Mouse (Mus musculus) lung, adult 10 weeks (tissue): Measurements from ENCODE around the gene Cd59a. TPM values are rescaled to one million over a fixed set of nuclear protein-coding genes. Genes with fewer than 3 reads are reported as not detected.

Experiments used
- polyA plus RNA-seq: library from polyadenylated mRNA; stranded (reverse); fragments of 350-450 nt; fragmentation: Illumina TruSeq; extraction: RNeasy Lipid Tissue Mini Kit (QIAGEN cat#74804); gene quantifications from one replicate; pipeline ENCODE4 v1.2.3, GENCODE M21; 2014; ENCODE audit warnings: low read depth, low replicate concordance; ENCODE audit not compliant: insufficient read depth

Gene Cd59a
- polyA plus RNA-seq: 17.5 TPM

DNA sequence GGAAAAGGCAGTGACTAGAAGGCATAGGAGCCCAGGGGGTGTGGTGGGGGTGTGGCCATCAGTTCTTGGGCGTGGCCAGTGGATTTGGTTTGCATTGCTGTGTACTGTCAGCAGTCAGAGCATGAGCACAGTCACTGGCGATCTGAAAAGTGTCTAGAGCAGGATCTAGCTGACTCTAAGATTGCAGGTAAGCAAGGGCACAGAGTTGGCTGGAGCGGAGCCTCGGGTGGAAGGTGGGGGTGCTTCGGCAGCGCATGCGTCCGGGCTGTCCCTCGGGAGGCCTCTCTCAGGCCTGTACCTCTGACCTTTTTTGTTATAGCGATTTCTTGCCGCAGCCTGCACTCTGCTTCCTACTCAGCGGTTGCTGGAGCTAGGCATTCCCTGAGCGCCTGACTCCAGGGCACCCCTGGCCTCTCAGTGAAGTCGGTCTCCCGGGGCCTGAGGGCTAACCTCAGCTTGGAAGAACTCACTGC is at the start of gene Cd59a:
Gene Cd59a, plus strand, starts transcription at position 61 of the 473 bp plus-strand sequence.

DNA sequence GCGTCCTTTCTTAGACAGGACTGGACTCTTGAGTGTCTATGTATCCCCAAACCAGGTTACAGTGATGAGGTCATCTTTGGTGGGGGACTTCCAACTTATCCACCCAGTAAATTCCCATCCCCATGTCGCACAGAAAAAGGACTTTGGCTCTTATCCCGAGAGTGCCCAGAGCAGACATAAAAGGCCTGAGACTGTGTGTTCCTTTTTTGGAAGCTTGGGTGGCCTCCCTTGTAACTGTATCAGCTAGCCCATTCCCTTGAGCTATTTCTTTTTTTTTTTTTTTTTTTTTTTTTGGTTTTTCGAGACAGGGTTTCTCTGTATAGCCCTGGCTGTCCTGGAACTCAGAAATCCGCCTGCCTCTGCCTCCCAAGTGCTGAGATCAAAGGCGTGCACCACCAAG is 30.1 kb upstream of the Cd59a start, which contains the start of gene Gm10912:
Gene Gm10912, plus strand, starts transcription at position 301 of the 400 bp plus-strand sequence.

DNA sequence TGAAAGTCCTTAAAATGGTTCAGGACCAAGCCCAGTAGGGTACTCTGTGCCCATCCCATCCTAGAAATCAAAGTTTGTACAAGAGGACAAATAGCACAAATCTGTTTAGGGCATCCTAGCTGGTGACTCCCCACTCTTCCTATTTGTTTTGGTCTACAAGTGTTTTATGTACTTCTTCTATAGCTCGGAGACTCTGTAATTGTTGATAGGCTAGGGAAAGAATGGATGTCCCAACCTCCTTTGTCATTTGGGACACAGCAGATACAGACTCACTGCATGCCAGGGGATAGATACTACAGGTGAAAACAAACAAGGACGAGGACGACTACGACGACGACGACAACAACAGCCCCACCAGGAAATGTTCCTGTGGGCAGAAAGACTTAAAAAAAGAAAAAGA is 27.2 kb upstream of the Cd59a start, which contains the start of gene Gm10799:
Gene Gm10799, minus strand, starts transcription at position 101 of the 400 bp plus-strand sequence.

DNA sequence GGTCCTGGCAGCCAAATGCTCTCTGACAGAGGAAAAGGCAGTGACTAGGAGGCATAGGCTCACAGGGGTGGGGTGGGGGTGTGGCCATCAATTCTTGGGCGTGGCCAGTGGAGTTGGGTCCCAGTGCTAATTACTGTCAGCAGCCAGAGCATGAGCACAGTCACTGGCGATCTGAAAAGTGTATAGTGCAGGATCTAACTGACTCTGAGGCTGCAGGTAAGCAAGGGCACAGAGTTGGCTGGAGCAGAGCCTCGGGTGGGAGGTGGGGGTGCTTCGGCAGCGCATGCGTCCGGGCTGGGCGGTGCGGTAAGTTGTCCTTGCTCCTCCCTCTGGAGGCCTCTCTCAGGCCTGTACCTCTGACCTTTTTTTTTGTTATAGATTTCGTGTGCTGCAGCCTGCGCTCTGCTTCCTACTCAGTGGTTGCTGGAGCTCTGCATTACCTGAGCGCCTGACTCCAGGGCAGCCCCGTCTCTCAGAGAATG is 25.9 kb upstream of the Cd59a start, which contains the start of gene Cd59b:
Gene Cd59b, plus strand, starts transcription at position 146 of the 482 bp plus-strand sequence.

DNA sequence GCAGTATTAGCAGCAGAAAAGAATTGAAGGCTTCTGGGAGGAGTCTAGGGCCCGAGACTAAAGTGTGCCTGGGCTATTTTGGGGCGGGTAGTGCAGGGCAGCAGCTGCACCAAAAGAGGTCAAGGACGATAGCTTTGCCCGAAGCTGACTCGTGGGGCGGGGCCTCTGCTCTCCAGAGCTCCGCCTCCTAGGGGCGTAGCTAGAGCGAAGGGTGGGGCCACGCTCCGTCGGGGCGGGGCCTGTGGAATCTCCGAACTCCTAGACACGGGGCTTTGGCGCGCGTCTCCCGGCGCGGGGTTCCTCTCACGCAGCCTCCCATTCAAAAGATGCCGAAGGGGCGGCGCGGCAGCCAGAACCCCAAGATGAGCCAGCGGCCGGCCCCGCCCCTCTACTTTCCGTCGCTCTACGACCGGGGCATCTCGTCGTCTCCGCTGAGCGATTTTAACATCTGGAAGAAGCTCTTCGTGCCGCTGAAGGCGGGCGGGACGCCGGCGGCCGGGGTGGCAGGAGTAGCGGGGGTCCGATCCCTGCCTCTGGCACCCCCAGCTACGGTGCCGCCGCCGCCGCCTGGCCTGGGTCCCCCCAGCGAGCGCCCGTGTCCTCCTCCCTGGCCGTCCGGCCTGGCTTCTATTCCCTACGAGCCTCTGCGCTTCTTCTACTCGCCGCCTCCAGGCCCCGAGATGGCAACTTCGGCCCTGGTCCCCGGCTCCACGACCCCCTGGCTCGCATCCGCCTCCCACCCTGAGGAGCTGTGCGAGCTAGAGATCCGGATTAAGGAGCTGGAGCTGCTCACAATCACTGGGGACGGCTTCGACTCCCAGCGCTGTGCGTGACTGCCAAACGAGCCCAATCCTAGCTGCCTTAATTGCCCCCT is 27.1 kb downstream of the Cd59a start, which contains the start of gene A930018P22Rik:
Gene A930018P22Rik, plus strand, starts transcription at position 265 of the 874 bp plus-strand sequence.

Other genes with a start within 250 kb of the Cd59a start
- 49.0 TPM for gene Lmo2, start 137.8 kb upstream of the Cd59a start, polyA plus RNA-seq
- 19.9 TPM for gene Fbxo3, start 68.1 kb upstream of the Cd59a start, polyA plus RNA-seq
- gene 4931422A03Rik, start 67.4 kb upstream of the Cd59a start, polyA plus RNA-seq: not detected
- gene Gm10912, start 30.0 kb upstream of the Cd59a start, polyA plus RNA-seq: not detected
- not detected for gene Gm10799, start 27.3 kb upstream of the Cd59a start, polyA plus RNA-seq
- gene Cd59b, start 26.0 kb upstream of the Cd59a start, polyA plus RNA-seq: 6.0 TPM
- not detected for gene A930018P22Rik, start 27.0 kb downstream of the Cd59a start, polyA plus RNA-seq